10 mouse cellular contexts compared by ENCODE assay signal in the genomic region with DNA sequence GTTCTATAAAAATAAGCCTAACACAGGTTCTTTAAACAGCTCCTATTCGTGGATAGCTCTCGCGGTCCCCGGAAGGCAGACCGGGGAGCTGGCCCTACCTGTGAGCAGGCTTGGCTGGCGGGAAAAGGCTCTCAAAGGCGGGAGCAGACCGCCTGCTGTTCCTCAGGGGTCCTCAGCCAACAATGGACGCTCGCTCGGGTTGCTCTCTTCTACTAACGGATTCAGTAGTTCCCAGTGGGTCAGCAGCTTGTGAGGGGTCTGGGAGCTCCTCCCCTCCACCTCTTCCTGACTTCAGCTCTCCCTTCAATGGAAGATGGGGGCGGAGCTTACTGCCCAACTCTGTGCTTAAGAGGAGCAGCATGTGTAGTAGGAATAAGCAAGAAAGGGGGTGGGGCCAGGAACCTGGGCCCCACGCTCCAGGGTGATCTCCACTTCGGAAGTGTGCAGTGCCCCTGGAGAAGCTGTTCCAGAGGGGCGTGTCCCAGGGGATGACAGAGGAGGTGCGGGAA. TPM values are rescaled to one million over a fixed set of nuclear protein-coding genes. Genes with fewer than 3 reads are reported as not detected.
A peak's percentile ranks its signal among the peaks of the same experiment; 100 is the strongest.
DNase-seq lines count a peak whose midpoint lies in the region; ATAC-seq and TF ChIP-seq lines count a peak whose summit lies in the region.
"Had no signal": no experiment of that assay in that cellular context is flagged by ENCODE, and none has a peak within 500 bp of the region (broad histone marks: within the 10 kb centered on the region; RNA-seq: fewer than 3 reads in every experiment).

A gene (minus strand): TSS at position 51 of the 509 bp plus-strand sequence.

- no peak for TF ChIP-seq POLR2A in heart, adult 2 months (IDR thresholded peaks at IDR 0.05; ENCODE audit: insufficient read depth, low read depth, low read length)
- TF ChIP-seq POLR2A in ES-Bruce4 (IDR thresholded peaks at IDR 0.05; ENCODE audit: insufficient read depth, low read length) = no peak

- H3K27ac ChIP-seq in heart, embryonic 13.5 days (replicated peaks) = no peak within 1 kb of the TSS
- H3K27ac ChIP-seq in heart, adult 2 months = no peak within 1 kb of the TSS
- H3K27ac ChIP-seq in ES-Bruce4 (ENCODE audit: insufficient read depth, low read length) = no peak within 1 kb of the TSS
- H3K27ac ChIP-seq in forebrain, embryonic 15.5 days (replicated peaks) = no peak within 1 kb of the TSS
- no peak within 1 kb of the TSS for H3K27ac ChIP-seq in liver, embryonic 16.5 days (ENCODE audit: low read length)

- TF ChIP-seq EP300 in heart, adult 2 months (IDR thresholded peaks at IDR 0.05; ENCODE audit: insufficient read depth, low read depth, low read length) = no peak
- TF ChIP-seq EP300 in ES-Bruce4 (IDR thresholded peaks at IDR 0.05; ENCODE audit: insufficient read depth, low read depth, low read length) = no peak

- H3K9ac ChIP-seq in heart, embryonic 13.5 days = no peak within 1 kb of the TSS
- H3K9ac ChIP-seq in heart, adult 2 months (ENCODE audit: low read depth, low read length) = no peak within 1 kb of the TSS
- H3K9ac ChIP-seq in ES-Bruce4 (ENCODE audit: low read depth, poor library complexity, severe bottlenecking) = no peak within 1 kb of the TSS
- no peak within 1 kb of the TSS for H3K9ac ChIP-seq in forebrain, embryonic 15.5 days (replicated peaks)
- no peak within 1 kb of the TSS for H3K9ac ChIP-seq in liver, embryonic 16.5 days (ENCODE audit: low read depth, low read length)

- H3K9me3 ChIP-seq in heart, embryonic 13.5 days = no peaks in the 10 kb centered on the region
- H3K9me3 ChIP-seq in ES-Bruce4 (replicated peaks; ENCODE audit: control insufficient read depth, insufficient read depth, low read length, poor library complexity, severe bottlenecking) = no peaks in the 10 kb centered on the region
- no peaks in the 10 kb centered on the region for H3K9me3 ChIP-seq in forebrain, embryonic 15.5 days
- no peaks in the 10 kb centered on the region for H3K9me3 ChIP-seq in liver, embryonic 16.5 days (replicated peaks; ENCODE audit: control insufficient read depth, low read length)

- intact Hi-C loops in heart, adult 2 months (cut with DNase I) = loop anchor here (5.0 kb wide), 1 partner anchor 84 kb away; no protein-coding TSS in a partner anchor
- intact Hi-C loops in left cerebral cortex, postnatal 36 days (cut with DNase I) = loop anchor here (10.0 kb wide), 1 partner anchor 86 kb away; no protein-coding TSS in a partner anchor

- H3K27me3 ChIP-seq in heart, embryonic 13.5 days (replicated peaks) = peaks cover 50% of the 10 kb centered on the region
- peaks cover 20% of the 10 kb centered on the region for H3K27me3 ChIP-seq in heart, adult 2 months (ENCODE audit: control insufficient read depth, insufficient read depth, low read length)
- no peaks in the 10 kb centered on the region; the same call in 1 of the 2 replicates for H3K27me3 ChIP-seq in ES-Bruce4 (ENCODE audit: control insufficient read depth, insufficient read depth, low read length, poor library complexity, severe bottlenecking)
- peaks cover 72% of the 10 kb centered on the region for H3K27me3 ChIP-seq in forebrain, embryonic 15.5 days
- H3K27me3 ChIP-seq in liver, embryonic 16.5 days (ENCODE audit: control insufficient read depth, insufficient read depth, low read depth, low read length) = peaks cover 25% of the 10 kb centered on the region

- peaks cover 30% of the 10 kb centered on the region for H3K4me1 ChIP-seq in heart, embryonic 13.5 days
- H3K4me1 ChIP-seq in heart, adult 2 months (ENCODE audit: control insufficient read depth, insufficient read depth, low read length) = no peaks in the 10 kb centered on the region; the same call in 1 of the 2 replicates
- no peaks in the 10 kb centered on the region for H3K4me1 ChIP-seq in ES-Bruce4 (ENCODE audit: control insufficient read depth, insufficient read depth, low read length)
- H3K4me1 ChIP-seq in forebrain, embryonic 15.5 days = peaks cover 45% of the 10 kb centered on the region
- H3K4me1 ChIP-seq in liver, embryonic 16.5 days (ENCODE audit: control insufficient read depth, low read depth, low read length) = no peaks in the 10 kb centered on the region

- no peak for DNase-seq in heart, adult 2 months
- DNase-seq in frontal cortex, postnatal 10 days (ENCODE audit: low spot score in 2 of 2) = no peak
- no peak for DNase-seq in left cerebral cortex, postnatal 36 days (ENCODE audit: low spot score in 2 of 2)
- DNase-seq in gastrocnemius, postnatal 4 days (ENCODE audit: low spot score in 2 of 2) = no peak

- H3K4me2 ChIP-seq in heart, embryonic 13.5 days = peak within 1 kb of the TSS; percentile 69
- H3K4me2 ChIP-seq in forebrain, embryonic 15.5 days (replicated peaks) = peak within 1 kb of the TSS; percentile 59
- H3K4me2 ChIP-seq in liver, embryonic 16.5 days (ENCODE audit: low read depth, low read length) = peak within 1 kb of the TSS; percentile 18; the same call in 1 of the 2 replicates

- peak within 1 kb of the TSS; percentile 41 for H3K4me3 ChIP-seq in heart, embryonic 13.5 days
- H3K4me3 ChIP-seq in heart, adult 2 months = no peak within 1 kb of the TSS
- H3K4me3 ChIP-seq in ES-Bruce4 (ENCODE audit: low read depth, low read length) = peak within 1 kb of the TSS; percentile 44
- peak within 1 kb of the TSS; percentile 38 for H3K4me3 ChIP-seq in forebrain, embryonic 15.5 days
- no peak within 1 kb of the TSS for H3K4me3 ChIP-seq in liver, embryonic 16.5 days (ENCODE audit: low read depth, low read length)

- no peaks in the 10 kb centered on the region for H3K36me3 ChIP-seq in heart, embryonic 13.5 days
- no peaks in the 10 kb centered on the region; the same call in 1 of the 2 replicates for H3K36me3 ChIP-seq in heart, adult 2 months (ENCODE audit: control insufficient read depth, insufficient read depth, low read length)
- H3K36me3 ChIP-seq in ES-Bruce4 (ENCODE audit: control insufficient read depth, insufficient read depth, low read length, poor library complexity, severe bottlenecking) = no peaks in the 10 kb centered on the region
- H3K36me3 ChIP-seq in forebrain, embryonic 15.5 days = no peaks in the 10 kb centered on the region
- H3K36me3 ChIP-seq in liver, embryonic 16.5 days (ENCODE audit: control insufficient read depth, insufficient read depth) = no peaks in the 10 kb centered on the region

- 7% methylated on average over 17 of the region's 17 CpGs for WGBS in heart, embryonic 13.5 days
- 10% methylated on average over 17 of the region's 17 CpGs for WGBS in heart, adult 2 months
- 1% methylated on average over 17 of the region's 17 CpGs for WGBS in forebrain, embryonic 15.5 days
- 10% methylated on average over 17 of the region's 17 CpGs for WGBS in liver, embryonic 16.5 days (ENCODE audit: insufficient replicate concordance)

- TF ChIP-seq CTCF in heart, adult 2 months (IDR thresholded peaks at IDR 0.05) = no peak
- no peak for TF ChIP-seq CTCF in ES-Bruce4 (IDR thresholded peaks at IDR 0.05; ENCODE audit: low read depth, low read length)

- H3K79me2 ChIP-seq in heart, adult 2 months (replicated peaks; ENCODE audit: control insufficient read depth, insufficient read depth, low read length) = no peaks in the 10 kb centered on the region

- no peak for ATAC-seq in heart, embryonic 13.5 days (ENCODE audit: extremely low read depth, insufficient number of reproducible peaks, low FRiP score, low TSS enrichment)
- no peak for ATAC-seq in forebrain, embryonic 15.5 days (replicated peaks)
- ATAC-seq in liver, embryonic 16.5 days (ENCODE audit: low read depth) = no peak

RNA-seq across cellular contexts. Expression of the gene that starts here (rescaled TPM):
- polyA plus RNA-seq in heart, embryonic 13.5 days (2015; fragmentation: Nextera tagmentation; extraction: Ambion mirVana) = not detected in 2 replicates
- not detected for total RNA-seq in heart, adult 2 months (2021)
- 0.09 TPM in 1 of 2 replicates, not detected in the other for polyA plus RNA-seq in heart, adult 2 months (2012; rRNA removed)
- not detected in 2 replicates for polyA plus RNA-seq in ES-Bruce4 (2011; ENCODE audit: insufficient read depth, insufficient read length, low read depth, missing spikeins)
- polyA plus RNA-seq in forebrain, embryonic 15.5 days (2015; fragmentation: Nextera tagmentation; extraction: Ambion mirVana) = not detected in 2 replicates
- not detected in 2 replicates for polyA plus RNA-seq in liver, embryonic 16.5 days (2015; fragmentation: Nextera tagmentation; extraction: Ambion mirVana)
- not detected for total RNA-seq in left cerebral cortex, postnatal 36 days (2021)
- total RNA-seq in gastrocnemius, postnatal 4 days (2021) = not detected
- total RNA-seq: common myeloid progenitor, adult 5-6 weeks; MEL had no signal

Comparison
In these comparisons a context has a peak if more than half of its experiments do, and no peak if none do; other contexts are left out.
1. H3K4me3 ChIP-seq: peak in heart, embryonic 13.5 days (single experiment), ES-Bruce4 (single experiment) and forebrain, embryonic 15.5 days (single experiment); none in heart, adult 2 months (single experiment) and liver, embryonic 16.5 days (single experiment).
2. H3K4me2 ChIP-seq: peak in every context shown above with its lines; median percentile 69 in heart, embryonic 13.5 days; 59 in forebrain, embryonic 15.5 days; 18 in liver, embryonic 16.5 days.